Mouse (Mus musculus) heart, adult 18-20 months (tissue): ENCODE data around the gene 4930426L09Rik. TPM values are rescaled to one million over a fixed set of nuclear protein-coding genes. Genes with fewer than 3 reads are reported as not detected.

Source experiments
- DNase-seq, 2 experiments: peaks; one replicate each; pipeline ENCODE4 v3.0.0; 2021 to 2022; ENCODE audit warnings: mixed read lengths in 1 of 2
- total RNA-seq, 2 experiments: library from RNA; stranded (reverse); gene quantifications; 2 replicates each; pipeline ENCODE4 v1.2.3; 2021

Gene 4930426L09Rik
- total RNA-seq, 2 experiments from 2014 or later = not detected

DNA sequence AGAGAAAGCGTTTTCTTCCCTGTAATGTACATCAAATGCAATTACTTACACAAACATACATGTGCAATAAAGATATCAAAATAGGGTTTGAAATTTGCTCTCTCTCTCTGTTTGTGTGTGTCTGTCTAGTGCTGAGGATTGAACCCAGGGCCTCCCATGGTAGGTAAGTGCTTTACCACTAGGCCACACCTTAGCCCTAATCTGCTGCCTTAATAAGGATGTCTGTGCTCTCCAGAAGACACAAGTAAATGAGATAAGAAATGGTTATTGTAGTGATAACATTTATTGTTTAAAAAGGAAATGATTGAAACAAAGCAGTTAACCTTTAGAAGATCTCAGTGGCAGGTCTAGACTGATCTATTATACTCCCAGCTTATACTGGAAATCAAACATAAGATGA is 18.7 kb downstream of the 4930426L09Rik start:
- DNase-seq = no peak

DNA sequence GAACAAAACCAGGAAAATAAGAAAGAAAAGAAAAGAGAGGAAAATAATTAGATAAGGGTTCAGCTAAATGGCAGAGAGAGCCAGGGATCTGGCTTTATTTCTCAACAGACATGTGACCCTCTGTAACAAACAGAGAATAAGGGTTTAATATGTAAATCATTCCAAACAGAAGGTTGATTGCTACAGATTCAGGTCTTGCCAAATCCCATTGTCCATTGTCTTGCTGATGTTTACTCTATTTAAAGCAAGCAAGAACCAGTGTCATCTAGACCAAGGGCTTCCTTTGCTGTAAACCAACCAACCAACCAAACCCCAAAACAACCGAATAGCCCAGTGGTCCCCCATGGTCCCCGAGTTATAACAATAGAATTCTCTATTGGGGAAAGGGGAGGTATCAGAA is 19.9 kb downstream of the 4930426L09Rik start:
- DNase-seq = no peak

DNA sequence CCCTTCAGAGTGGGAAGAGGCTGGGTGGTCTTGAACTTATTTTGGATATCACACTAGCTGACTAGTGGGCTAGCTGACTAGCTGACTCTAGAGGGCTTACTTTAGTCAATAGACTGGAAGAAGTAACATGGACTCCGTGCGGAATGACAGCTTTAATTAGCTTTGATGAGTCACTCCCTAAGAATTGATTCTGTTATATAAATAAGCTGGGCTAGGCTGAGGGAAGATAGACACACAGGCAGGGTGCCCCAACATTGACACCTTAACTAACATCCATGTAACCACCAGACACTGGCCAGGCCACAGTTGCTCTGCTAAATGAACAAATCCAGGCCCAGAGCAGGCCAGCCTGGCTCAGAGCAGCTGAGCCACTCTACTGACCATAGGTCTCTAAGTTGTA is 26.7 kb downstream of the 4930426L09Rik start:
- no peak for DNase-seq

DNA sequence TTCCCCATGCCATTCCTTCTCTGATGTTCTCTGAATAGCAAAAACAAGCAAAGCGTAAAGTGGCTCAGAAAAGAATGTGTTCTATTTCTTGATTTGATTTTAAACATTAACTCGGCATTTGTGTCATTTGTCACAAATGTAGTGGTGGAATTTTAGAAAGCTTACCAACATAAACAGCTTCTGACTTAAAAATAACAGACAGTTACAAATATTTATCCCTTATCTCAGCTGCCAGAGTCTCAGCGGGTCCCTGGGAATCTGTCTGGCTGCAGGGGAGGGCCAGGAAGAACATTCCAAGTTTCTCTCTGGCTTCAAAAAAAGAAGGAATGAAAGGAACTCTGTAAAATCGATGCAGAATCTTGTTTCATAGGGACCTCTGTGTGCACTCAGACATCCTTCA is 39.3 kb downstream of the 4930426L09Rik start:
- peak; percentile 20 to 47 for DNase-seq

DNA sequence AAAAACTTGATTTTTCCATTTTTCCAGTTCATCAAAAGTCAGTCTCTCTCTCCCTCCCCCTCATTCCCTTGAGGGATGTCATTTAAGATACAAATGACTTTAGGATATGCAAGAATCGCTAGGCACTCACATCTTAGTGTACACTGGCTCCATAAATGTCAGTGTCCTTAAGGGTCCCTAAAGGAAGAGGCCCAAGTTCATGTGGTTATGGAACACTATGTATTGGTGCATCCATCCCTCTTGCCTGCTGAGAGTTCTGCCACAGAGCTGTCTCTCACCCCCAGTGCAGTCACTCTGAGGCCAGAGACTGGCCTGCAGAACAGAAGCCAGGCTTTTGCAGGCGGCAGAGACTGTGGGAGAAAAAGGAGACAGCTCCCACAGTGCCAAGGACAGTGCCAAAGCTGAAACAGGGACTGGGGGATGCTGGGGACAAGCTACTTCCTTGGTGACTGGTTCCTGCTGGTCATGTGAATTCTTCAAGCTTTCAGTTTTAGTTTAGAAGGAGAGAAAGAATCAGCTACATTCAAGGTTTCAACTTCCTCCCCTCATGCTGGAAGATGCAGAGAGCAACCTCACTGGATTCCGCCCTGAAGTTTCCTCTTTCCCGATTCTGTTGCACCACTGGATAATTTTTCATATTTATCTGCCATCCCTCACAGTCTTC is 39.9 kb downstream of the 4930426L09Rik start:
- DNase-seq = peak; percentile 38 to 40

DNA sequence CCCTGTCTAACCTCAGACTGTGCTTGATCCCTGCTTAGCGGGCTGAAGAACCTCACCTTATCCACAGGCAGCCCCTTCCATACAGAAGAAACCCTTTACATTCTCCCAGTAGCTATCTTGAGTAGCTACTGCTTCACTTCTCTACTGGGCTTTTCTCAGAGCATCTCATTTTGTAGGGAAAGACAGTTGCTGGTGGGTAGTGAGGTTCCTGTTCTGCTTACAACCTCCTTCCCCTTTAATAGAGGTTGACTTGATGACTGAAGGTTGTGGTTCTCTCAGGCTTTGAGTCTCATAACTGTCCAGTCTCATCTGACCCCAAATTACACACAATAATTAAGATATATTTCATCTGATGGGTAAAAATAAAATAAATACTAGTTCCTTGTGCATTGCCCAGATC is 50.1 kb downstream of the 4930426L09Rik start:
- no peak for DNase-seq

DNA sequence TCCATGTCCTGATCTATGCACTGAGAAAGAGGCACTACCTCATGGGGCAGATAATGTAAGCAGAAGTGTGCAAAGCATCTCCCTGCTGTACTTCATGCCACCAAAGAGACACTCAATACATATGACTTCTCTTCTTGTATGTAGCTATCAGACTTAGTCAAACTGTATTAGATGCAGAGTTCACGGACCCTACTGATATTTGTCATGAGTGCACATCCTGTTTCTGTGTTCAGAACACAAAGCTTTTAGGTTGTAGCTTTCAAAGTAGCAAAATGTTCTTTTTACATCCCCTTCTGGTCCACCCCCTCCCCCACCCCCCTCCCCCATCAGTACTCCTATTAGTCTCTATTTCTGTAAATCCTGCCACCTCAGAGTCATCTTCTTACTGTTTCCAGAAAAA is 51.2 kb downstream of the 4930426L09Rik start:
- no peak for DNase-seq

Other genes starting within 250 kb of the 4930426L09Rik start
- 1 to 10 TPM; 6.3 to 7.7 TPM for gene Pip4k2a, start 217 bp upstream of the 4930426L09Rik start, total RNA-seq
- under 1 TPM in 1 of 2 experiments, not detected in 1; 0.18 TPM for gene Armc3, start 201.0 kb downstream of the 4930426L09Rik start, total RNA-seq